Mouse (Mus musculus) cerebellum, adult 2 months (tissue): ENCODE data around the gene Myof. TPM values are rescaled to one million over a fixed set of nuclear protein-coding genes. Genes with fewer than 3 reads are reported as not detected.

Experiments
- DNase-seq, 2 experiments: peaks; one replicate each; pipeline ENCODE4 v3.0.0; 2021
- H3K27ac ChIP-seq: fragments of 200-500 bp; 2 replicates; pipeline ENCODE4 v1.5.1; 2012; ENCODE audit warnings: low read length, control low read depth, inconsistent platforms; ENCODE audit not compliant: insufficient read depth
- H3K27me3 ChIP-seq: fragments of 200-500 bp; 2 replicates; pipeline ENCODE4 v1.6.1; 2012; ENCODE audit warnings: inconsistent platforms, mild to moderate bottlenecking, low read length, moderate library complexity; ENCODE audit not compliant: control insufficient read depth, insufficient read depth
- H3K4me1 ChIP-seq: fragments of 200-500 bp; 2 replicates; pipeline ENCODE4 v1.6.1; 2011; ENCODE audit warnings: low read length; ENCODE audit not compliant: control insufficient read depth, insufficient read depth
- H3K4me3 ChIP-seq: fragments of 200-500 bp; replicated peaks from 2 replicates; pipeline ENCODE3; 2011; ENCODE audit warnings: mild to moderate bottlenecking, low read depth, low read length, control low read depth; ENCODE audit not compliant: insufficient read depth
- CTCF ChIP-seq: fragments of 200-500 bp; IDR thresholded peaks from 2 replicates; pipeline ENCODE4 v1.5.1; 2011; ENCODE audit warnings: low read depth, mild to moderate bottlenecking, control low read depth, low read length, moderate library complexity, borderline replicate concordance; ENCODE audit not compliant: insufficient read depth
- POLR2A ChIP-seq: fragments of 200-500 bp; IDR thresholded peaks from 2 replicates; pipeline ENCODE4 v1.6.1; 2011; ENCODE audit warnings: low read length, control low read depth, borderline replicate concordance; ENCODE audit not compliant: insufficient read depth
- WGBS: fragments of 180-500 bp; shearing (Covaris S2); methylation state at CpG from one replicate; pipeline ENCODE4 v1.1.7; 2018; 5-methylcytosine and 5-hydroxymethylcytosine counted together
- polyA plus RNA-seq: library from polyadenylated mRNA; depleted of rRNA; stranded (reverse); fragments of >200 nt; gene quantifications from 2 replicates; pipeline ENCODE4 v1.2.3, GENCODE M21; 2012; rRNA removed

Gene Myof
- 2.1 and 3.3 TPM in 2 replicates for polyA plus RNA-seq

- H3K27me3 ChIP-seq = no peaks in the 10 kb centered on the region
- H3K4me1 ChIP-seq = no peaks in the 10 kb centered on the region
- TF ChIP-seq POLR2A = no peak
- TF ChIP-seq CTCF = no peak; the same call in 1 of the 2 replicates
- WGBS = 2% methylated on average over 28 of the region's 28 CpGs
- no peak within 1 kb of the TSS for H3K27ac ChIP-seq
- peak within 1 kb of the TSS; percentile 25 for H3K4me3 ChIP-seq
- DNase-seq = no peak
Observed at GRCm38 (mm10) chr19:38043281-38043981, at the start of gene Myof. Gene Myof, minus strand, starts transcription at chr19:38043577.

DNA sequence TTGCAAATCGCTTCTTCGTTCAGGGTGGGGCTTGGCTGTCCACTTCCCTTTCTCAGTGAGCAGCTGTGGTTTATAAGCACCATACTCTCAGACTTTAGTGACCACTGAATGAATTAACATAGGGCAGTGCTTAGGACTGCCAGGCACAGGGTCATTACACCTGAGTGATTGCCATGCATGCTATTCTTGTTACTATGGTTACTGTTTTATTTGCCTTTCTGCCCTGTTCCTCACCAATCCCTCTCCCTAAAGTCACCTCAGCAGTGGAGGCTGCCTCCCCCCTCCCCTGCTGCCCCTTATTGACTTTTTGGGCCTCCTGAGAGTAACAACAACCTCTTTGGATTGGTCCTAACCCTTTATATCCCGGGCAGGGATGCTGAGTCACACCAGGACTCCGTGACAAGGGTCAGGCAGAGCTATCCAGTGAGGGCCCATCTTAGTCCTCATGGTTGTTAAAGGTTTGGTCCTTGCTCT, 48.2 kb upstream of the Myof start:
- 58% methylated on average over 4 of the region's 4 CpGs for WGBS
- Histone ChIP-seq H3K27ac (no peak overlapping the region), H3K27me3 (no peaks in the 10 kb centered on the region; the same call in 1 of the 2 replicates), H3K4me3 (no peak overlapping the region), H3K4me1 (no peaks in the 10 kb centered on the region)
- DNase-seq = no peak
- TF ChIP-seq POLR2A (no peak), CTCF (no peak)

GRCm38 (mm10) chr19:38089358-38089757, 46.0 kb upstream of the Myof start:
- Histone ChIP-seq H3K27ac (no peak overlapping the region), H3K27me3 (no peaks in the 10 kb centered on the region; the same call in 1 of the 2 replicates), H3K4me3 (no peak overlapping the region), H3K4me1 (no peaks in the 10 kb centered on the region)
- TF ChIP-seq CTCF (no peak), POLR2A (no peak)
- DNase-seq = no peak
- 52% methylated on average over 8 of the region's 8 CpGs for WGBS

DNA sequence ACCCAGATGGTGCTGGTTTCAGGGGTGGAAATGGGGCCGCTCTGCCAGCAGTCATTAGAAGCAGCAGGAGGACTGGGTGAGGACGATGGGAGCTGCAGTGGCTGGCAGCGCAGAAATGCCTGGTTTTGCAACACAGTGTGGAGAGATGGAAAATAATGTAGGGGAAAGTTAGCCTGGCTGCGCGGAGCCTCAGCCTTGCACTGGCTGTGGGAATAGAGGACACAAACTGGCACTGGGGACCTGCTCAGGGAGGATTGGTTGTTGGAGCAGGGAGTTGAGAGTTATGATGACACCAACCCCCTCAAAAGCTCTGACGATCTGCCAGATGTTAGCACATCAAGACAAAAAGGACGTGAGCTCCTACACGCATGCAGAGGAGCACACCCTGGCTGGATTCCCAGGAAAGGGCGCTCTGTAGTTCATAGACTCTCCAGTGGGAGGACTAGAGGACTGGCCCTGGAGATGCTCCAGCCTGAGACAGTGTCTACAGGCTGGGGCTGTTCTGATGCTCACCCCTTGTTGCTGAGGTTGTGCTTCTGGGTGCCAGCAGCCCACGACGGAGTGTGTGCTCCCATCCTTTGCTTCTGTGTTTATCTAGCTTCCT, 43.7 kb upstream of the Myof start:
- Histone ChIP-seq H3K4me3 (no peak overlapping the region), H3K27ac (no peak overlapping the region), H3K4me1 (no peaks in the 10 kb centered on the region), H3K27me3 (no peaks in the 10 kb centered on the region)
- WGBS = 32% methylated on average over 11 of the region's 11 CpGs
- DNase-seq = no peak
- TF ChIP-seq CTCF (peak; percentile 22; the same call in 1 of the 2 replicates), POLR2A (no peak)

GRCm38 (mm10) chr19:38085841-38086240, 42.5 kb upstream of the Myof start:
- Histone ChIP-seq H3K4me3 (no peak overlapping the region), H3K4me1 (no peaks in the 10 kb centered on the region), H3K27me3 (no peaks in the 10 kb centered on the region), H3K27ac (no peak overlapping the region)
- 79% methylated on average over 4 of the region's 4 CpGs for whole genome bisulfite sequencing
- TF ChIP-seq CTCF (no peak), POLR2A (no peak)
- DNase-seq = no peak

DNA sequence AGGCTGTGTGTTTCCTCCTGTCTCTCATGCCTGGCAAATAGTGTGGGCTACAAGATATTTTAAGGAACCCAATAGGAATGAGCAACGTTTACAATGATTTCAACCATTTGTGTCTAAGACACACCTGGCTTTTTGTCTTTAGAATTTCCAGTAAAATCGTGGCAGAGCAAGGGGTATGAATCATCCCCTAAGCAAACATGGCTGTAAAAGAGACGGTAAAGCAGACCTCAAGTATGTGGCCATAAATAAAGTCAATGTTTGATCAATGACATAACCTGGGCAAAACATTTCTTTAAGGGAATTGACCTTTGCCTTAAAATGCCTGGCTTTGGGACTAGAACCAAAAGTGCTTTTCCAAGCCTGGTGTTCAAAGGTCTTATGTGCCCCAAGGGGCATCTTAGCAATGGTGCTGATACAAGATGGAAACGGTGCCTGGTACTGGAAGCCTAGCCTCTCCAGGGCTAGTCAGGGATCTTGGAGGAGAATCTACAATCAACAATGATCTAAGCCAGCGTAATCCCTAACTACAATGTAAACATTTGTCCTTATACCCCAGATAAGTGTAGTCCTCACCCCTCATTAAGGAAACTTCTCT, 39.7 kb upstream of the Myof start:
- 80% methylated on average over 5 of the region's 5 CpGs for WGBS
- TF ChIP-seq POLR2A (no peak), CTCF (no peak)
- H3K27ac ChIP-seq = no peak overlapping the region
- H3K4me1 ChIP-seq = no peaks in the 10 kb centered on the region
- no peak for DNase-seq
- no peak overlapping the region for H3K4me3 ChIP-seq
- H3K27me3 ChIP-seq = no peaks in the 10 kb centered on the region

- 60% methylated on average over 3 of the region's 3 CpGs for WGBS
- Histone ChIP-seq H3K27me3 (no peaks in the 10 kb centered on the region), H3K4me1 (0 out of 2 replicates have a peak, but pooled peaks cover 2% of the 10 kb centered on the region), H3K4me3 (no peak overlapping the region), H3K27ac (no peak overlapping the region)
- TF ChIP-seq CTCF (no peak), POLR2A (no peak)
- DNase-seq = no peak
Observed at GRCm38 (mm10) chr19:38081361-38081760, 38.0 kb upstream of the Myof start.
